Mouse (Mus musculus): ENCODE measurements around the gene Fbxo34. TPM values are rescaled to one million over a fixed set of nuclear protein-coding genes. Genes with fewer than 3 reads are reported as not detected.
A peak's percentile ranks its signal among the peaks of the same experiment; 100 is the strongest.
"Not testable (repeated sequence)": the region's sequence is repeated elsewhere in the genome, so short reads cannot be mapped to it uniquely, and the experiment has no call there.

Fbxo34 gene
- 19.8 and 24.6 TPM in 2 replicates for polyA plus RNA-seq (2016; fragmentation: Nextera tagmentation; extraction: Ambion mirVana)

DNA sequence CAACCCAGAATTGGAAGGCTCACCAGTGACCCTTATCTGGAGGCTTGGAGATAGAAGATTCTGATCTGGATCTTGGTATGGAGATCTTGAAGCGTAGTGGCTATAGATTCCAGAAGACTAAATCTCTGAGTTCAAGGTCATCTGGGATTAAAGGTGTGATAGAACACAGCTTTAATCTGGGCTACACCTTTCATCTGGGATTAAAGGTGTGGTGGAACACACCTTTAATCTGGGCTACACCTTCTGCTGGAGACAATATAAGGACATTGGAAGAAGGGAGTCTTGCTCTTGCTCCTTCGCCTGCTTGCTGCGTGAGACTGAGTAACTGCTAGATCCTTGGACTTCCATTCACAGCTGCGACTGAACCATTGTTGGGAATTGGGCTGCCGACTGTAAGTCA is at the start of gene Fbxo34:
Gene Fbxo34, plus strand, starts transcription at position 301 of the 400 bp plus-strand sequence.
- H3K4me1 ChIP-seq (replicated peaks); H3K36me3 ChIP-seq; H3K4me3 ChIP-seq; DNase-seq (ENCODE audit: low spot score); H3K9me3 ChIP-seq; H3K27ac ChIP-seq; H3K27me3 ChIP-seq (ENCODE audit: insufficient read depth, poor library complexity, severe bottlenecking): not testable (repeated sequence)
- WGBS, result 89% methylated on average over 3 of the region's 5 CpGs

DNA sequence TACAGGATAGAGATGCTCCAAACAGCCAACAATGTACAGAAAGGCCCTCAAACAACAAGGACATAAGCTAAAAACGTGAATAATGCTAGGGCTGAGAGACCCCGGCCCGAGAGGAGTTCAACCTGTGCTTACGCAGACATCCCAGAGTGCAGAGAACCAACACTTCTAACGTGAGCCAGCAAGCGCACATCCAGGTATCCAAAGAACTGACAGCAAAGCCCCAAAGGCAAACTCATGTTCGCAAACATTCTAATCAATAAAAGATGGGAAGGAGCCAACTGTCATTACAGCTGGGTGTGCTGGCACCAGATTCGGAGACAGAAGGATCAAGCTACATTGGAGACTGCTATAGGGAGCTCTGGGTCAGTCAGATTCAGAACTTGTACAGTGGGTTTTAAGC is 47.5 kb upstream of the Fbxo34 start:
- 95% methylated on average over 8 of the region's 8 CpGs for WGBS
- Histone ChIP-seq H3K9me3 (no peaks in the 10 kb centered on the region), H3K4me1 (replicated peaks) (no peaks in the 10 kb centered on the region), H3K36me3 (peaks cover 99% of the 10 kb centered on the region), H3K27ac (no peak overlapping the region), H3K4me3 (no peak overlapping the region), H3K27me3 (ENCODE audit: insufficient read depth, poor library complexity, severe bottlenecking) (no peaks in the 10 kb centered on the region)
- DNase-seq (ENCODE audit: low spot score), result no peak

DNA sequence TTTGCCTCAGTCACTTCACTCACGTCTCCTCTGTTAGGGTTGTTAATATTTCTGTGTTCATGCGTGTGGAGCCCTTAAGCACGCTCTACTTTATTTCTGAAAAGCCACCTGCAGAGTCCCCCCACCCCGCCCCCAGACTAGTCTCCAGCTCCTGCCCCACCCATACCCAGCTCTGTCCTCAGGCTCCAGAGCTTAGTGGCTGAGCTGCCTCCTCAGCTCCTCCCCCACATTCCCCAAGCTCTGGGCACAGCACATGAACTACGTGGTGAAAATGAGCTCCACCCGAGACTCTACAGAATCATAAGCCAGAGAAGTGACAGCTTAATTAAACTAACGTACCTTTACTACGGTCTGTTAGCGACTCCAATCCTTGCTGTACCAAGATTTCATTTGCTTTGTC is 44.2 kb upstream of the Fbxo34 start:
- 92% methylated on average over 9 of the region's 9 CpGs for WGBS
- Histone ChIP-seq H3K4me3 (no peak overlapping the region), H3K27ac (no peak overlapping the region), H3K27me3 (ENCODE audit: insufficient read depth, poor library complexity, severe bottlenecking) (no peaks in the 10 kb centered on the region), H3K9me3 (no peaks in the 10 kb centered on the region), H3K36me3 (peaks cover 99% of the 10 kb centered on the region), H3K4me1 (replicated peaks) (no peaks in the 10 kb centered on the region)
- DNase-seq (ENCODE audit: low spot score), result no peak

DNA sequence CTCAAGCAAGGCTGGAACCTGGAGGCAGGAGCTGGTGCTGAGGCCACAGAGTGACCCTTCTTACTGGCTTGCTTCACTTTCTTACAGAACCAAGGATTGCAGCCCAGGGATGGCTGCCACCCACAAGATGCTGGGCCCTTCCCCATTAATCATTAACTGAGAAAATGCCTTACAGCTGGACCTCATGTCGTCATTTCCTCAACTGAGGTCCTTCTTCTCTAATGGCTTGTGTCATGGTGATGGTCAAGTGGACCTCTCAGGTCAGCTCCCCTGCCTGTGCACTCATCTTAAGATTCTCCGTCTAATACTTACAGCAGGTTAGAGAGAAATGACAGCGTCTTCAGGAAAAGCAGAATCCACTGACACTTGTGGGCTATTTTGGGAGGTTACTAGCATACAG is 32.9 kb upstream of the Fbxo34 start:
- Histone ChIP-seq H3K4me3 (peak overlapping the region; percentile 76), H3K27ac (peak overlapping the region; percentile 90), H3K36me3 (peaks cover 43% of the 10 kb centered on the region), H3K4me1 (replicated peaks) (peaks cover 16% of the 10 kb centered on the region), H3K27me3 (ENCODE audit: insufficient read depth, poor library complexity, severe bottlenecking) (no peaks in the 10 kb centered on the region), H3K9me3 (no peaks in the 10 kb centered on the region)
- no peak for DNase-seq (ENCODE audit: low spot score)
- 41% methylated on average over 3 of the region's 3 CpGs for WGBS

DNA sequence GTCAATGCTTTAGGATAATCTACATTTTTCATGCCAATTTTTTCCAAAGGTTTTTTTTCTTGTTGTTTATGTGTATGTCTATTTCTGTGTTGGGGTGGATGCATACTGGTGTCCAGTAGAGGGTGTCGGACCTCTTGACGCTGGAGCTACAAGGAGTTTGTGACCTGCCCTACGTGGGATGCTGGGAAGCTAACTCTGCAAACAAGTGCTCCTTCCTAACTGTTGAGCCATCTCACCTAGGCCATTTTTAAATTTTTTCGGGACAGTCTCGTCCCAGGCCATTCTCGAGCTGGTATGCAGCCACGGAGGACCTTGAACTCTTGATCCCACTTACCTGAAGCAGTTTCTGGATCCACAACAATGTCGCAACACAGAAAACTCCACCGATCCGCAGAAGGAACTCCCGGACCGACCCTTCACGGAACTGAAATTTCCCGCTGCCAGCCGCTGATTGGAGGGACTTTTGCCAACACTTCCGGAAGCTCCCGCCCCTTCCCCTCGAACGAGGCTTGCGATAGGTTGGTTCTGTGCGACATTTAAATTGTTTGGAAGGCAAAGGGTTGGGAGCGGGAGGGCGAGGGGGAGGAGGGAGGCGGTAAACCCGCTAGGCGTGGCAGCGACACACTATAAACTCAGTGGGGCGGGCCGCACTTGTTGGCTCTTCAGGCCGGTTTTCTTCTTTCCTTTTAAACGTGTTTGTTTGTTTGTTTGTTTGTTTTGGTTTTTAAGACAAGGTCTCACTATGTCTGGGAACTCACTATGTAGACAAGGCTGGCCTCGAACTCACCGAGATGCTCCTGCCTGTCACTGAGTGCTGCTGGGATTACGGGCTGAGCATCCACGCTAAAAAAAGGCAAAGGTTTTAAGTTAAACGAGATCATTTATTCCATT is 32.2 kb upstream of the Fbxo34 start, which contains the start of gene Dlgap5:
Gene Dlgap5, minus strand, starts transcription at position 633 of the 891 bp plus-strand sequence.
- Histone ChIP-seq H3K27me3 (ENCODE audit: insufficient read depth, poor library complexity, severe bottlenecking) (no peaks in the 10 kb centered on the region), H3K9me3 (no peaks in the 10 kb centered on the region), H3K36me3 (peaks cover 36% of the 10 kb centered on the region), H3K27ac (peak within 1 kb of the TSS; percentile 90), H3K4me1 (replicated peaks) (peaks cover 16% of the 10 kb centered on the region), H3K4me3 (peak within 1 kb of the TSS; percentile 76)
- peak; percentile 95 for DNase-seq (ENCODE audit: low spot score)
- 2% methylated on average over 36 of the region's 36 CpGs for WGBS

DNA sequence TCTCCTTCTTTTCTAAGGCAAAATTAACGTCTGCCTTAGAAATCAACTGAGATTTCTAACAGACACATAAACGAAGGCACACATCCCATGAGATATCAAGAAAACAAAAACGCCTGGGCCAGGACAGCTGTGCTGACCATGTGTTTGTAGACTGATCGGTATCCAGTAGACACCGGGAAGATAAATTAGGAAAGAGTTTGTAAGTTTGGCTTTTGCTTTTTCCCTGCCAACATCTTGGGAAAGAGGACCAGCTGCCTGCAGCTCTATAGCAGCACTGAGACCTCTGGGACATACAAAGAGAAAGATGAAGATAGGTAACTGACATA is 31.6 kb upstream of the Fbxo34 start:
- H3K4me1 ChIP-seq (replicated peaks), result peaks cover 16% of the 10 kb centered on the region
- H3K27me3 ChIP-seq (ENCODE audit: insufficient read depth, poor library complexity, severe bottlenecking), result no peaks in the 10 kb centered on the region
- DNase-seq (ENCODE audit: low spot score), result no peak
- whole genome bisulfite sequencing, result 55% methylated on average over 5 of the region's 5 CpGs
- peak overlapping the region; percentile 90 for H3K27ac ChIP-seq
- peak overlapping the region; percentile 76 for H3K4me3 ChIP-seq
- H3K36me3 ChIP-seq, result peaks cover 30% of the 10 kb centered on the region
- H3K9me3 ChIP-seq, result no peaks in the 10 kb centered on the region

DNA sequence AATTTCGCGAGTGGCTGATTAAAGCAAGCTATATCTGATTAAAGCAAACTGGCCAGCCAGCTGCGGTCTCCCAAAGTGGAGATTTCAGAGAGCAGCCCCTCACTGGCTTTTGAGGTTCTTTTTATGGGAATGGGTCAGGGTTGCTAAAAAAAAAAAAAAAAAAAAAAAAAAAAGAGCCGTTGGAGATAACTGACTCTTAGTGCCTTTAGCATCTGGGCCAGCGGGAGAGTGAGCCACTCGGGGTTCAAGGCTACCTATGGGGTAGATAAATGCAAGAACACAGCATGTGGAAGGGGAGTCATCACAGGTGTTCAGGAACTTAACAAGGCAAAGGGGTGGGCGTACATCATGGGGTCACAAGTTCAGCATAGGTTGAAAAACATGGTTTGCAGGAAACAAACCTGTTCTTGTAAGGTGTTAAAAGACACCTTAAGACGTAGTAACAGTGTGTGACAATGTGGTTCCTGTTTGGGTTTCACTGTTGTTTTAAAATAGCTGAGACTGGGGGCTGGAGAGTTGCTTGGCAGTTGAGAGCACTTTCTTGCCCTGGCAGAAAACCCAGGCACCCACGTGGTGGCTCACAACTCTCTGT is 31.1 kb upstream of the Fbxo34 start:
- peak overlapping the region; percentile 90; the same call in 1 of the 2 replicates for H3K27ac ChIP-seq
- 84% methylated on average over 9 of the region's 9 CpGs for WGBS
- H3K9me3 ChIP-seq, result no peaks in the 10 kb centered on the region

DNA sequence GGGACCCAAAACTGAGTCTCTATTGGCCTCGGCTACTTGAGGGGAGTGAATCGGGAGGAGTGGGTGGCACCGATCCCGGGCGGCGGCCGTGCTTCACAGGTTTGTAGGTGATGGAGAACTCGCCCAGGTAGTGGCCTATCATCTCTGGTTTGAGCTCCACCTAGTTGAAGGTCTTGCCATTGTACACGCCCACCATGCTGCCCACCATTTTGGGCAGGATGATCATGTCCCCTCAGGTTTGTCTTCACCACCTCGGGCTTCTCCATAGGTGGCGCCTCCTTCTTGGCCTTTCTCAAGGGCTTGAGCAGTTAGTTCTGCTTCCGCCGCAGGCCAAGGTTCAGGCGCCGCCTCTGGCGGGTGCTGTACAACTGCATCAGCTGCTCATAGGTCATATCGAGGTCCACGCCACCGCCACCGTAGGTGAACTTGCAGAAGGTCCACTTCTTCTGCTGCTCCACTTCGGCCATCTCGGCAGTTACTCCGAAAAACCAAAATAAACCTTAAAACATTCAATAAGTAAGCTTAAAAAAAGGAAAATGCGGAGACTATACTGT is 30.4 kb upstream of the Fbxo34 start:
- H3K9me3 ChIP-seq, result no peaks in the 10 kb centered on the region
- H3K27me3 ChIP-seq (ENCODE audit: insufficient read depth, poor library complexity, severe bottlenecking), result no peaks in the 10 kb centered on the region
- no peak overlapping the region for H3K27ac ChIP-seq
- H3K4me3 ChIP-seq, result no peak overlapping the region
- peaks cover 18% of the 10 kb centered on the region for H3K36me3 ChIP-seq
- WGBS, result 91% methylated on average over 24 of the region's 24 CpGs
- H3K4me1 ChIP-seq (replicated peaks), result peaks cover 16% of the 10 kb centered on the region
- DNase-seq (ENCODE audit: low spot score), result no peak

More for the DNA sequence above, 31.1 kb upstream of the Fbxo34 start:
- no peak for DNase-seq (ENCODE audit: low spot score)
- H3K4me3 ChIP-seq, result peak overlapping the region; percentile 76; the same call in 1 of the 2 replicates
- H3K27me3 ChIP-seq (ENCODE audit: insufficient read depth, poor library complexity, severe bottlenecking), result no peaks in the 10 kb centered on the region
- peaks cover 25% of the 10 kb centered on the region for H3K36me3 ChIP-seq
- H3K4me1 ChIP-seq (replicated peaks), result peaks cover 16% of the 10 kb centered on the region

DNA sequence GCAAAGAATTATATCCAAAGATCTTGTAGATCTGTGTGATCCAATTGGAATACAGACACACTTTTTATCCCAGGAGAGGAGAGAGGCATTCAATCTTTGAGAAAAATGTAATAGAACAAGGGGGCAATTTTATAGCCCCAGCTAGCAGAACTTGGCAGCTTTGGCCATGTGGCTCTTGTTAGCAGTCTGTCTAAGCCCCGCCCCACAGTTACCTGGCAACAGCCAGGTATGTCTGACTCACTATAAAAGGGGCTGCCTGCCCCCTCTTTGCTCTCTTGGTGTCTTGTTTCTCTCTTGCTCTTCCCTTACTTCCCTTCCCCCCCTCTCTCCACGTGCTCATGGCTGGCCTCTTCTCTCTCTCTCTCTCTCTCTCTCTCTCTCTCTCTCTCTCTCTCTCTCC is 28.6 kb upstream of the Fbxo34 start:
- H3K4me1 ChIP-seq (replicated peaks), result peaks cover 14% of the 10 kb centered on the region
- no peaks in the 10 kb centered on the region for H3K9me3 ChIP-seq
- peaks cover under 1% of the 10 kb centered on the region; the same call in 1 of the 2 replicates for H3K36me3 ChIP-seq
- no peak overlapping the region for H3K27ac ChIP-seq
- DNase-seq (ENCODE audit: low spot score), result no peak
- 38% methylated on average over 2 of the region's 2 CpGs for WGBS
- H3K4me3 ChIP-seq, result no peak overlapping the region
- no peaks in the 10 kb centered on the region for H3K27me3 ChIP-seq (ENCODE audit: insufficient read depth, poor library complexity, severe bottlenecking)

DNA sequence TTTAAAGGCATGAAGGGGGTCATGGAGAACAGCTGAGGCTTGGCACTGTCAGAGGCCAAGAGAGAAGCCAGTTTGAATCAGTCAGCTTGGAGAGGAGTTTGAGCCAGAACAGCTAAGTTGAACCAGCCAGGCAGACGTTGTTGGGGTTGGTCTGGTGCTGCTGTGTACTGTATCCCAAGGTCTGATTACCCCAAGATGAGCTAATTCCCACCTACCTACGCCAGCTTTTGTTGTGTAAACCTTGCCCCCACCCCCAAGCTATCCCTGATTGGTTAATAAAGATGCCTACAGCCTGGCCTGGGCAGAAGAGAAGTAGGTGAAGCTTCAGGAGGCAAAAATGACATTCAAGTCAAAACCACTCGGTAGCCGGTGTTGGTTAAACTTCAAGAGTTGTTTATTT is 27.8 kb upstream of the Fbxo34 start:
- no peak for DNase-seq (ENCODE audit: low spot score)
- H3K27me3 ChIP-seq (ENCODE audit: insufficient read depth, poor library complexity, severe bottlenecking), result no peaks in the 10 kb centered on the region
- 64% methylated on average over 4 of the region's 4 CpGs for WGBS
- H3K9me3 ChIP-seq, result no peaks in the 10 kb centered on the region
- H3K4me3 ChIP-seq, result no peak overlapping the region
- peaks cover 5% of the 10 kb centered on the region for H3K4me1 ChIP-seq (replicated peaks)
- no peaks in the 10 kb centered on the region for H3K36me3 ChIP-seq
- no peak overlapping the region for H3K27ac ChIP-seq

DNA sequence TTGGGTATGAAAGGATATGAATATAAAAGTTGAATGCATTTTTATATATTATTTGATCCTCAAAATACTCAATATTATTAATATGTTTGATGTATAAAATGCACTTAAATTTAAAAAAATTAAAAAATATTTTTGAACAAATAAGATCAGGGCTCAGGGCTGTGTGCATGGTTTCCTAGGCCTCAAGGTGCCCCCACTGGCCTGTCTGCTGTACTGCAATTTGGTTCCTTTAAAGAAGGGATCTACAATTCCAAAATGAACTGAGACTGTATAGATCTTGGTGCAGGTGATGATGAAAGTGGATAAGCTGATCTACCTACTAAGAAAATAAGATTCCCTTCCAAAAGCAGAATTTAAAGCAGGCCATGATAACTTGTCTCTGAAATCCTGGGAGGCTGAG is 17.2 kb upstream of the Fbxo34 start:
- Histone ChIP-seq H3K4me3 (no peak overlapping the region), H3K27me3 (ENCODE audit: insufficient read depth, poor library complexity, severe bottlenecking) (no peaks in the 10 kb centered on the region), H3K36me3 (no peaks in the 10 kb centered on the region), H3K27ac (no peak overlapping the region), H3K9me3 (no peaks in the 10 kb centered on the region), H3K4me1 (replicated peaks) (no peaks in the 10 kb centered on the region)
- no peak for DNase-seq (ENCODE audit: low spot score)

DNA sequence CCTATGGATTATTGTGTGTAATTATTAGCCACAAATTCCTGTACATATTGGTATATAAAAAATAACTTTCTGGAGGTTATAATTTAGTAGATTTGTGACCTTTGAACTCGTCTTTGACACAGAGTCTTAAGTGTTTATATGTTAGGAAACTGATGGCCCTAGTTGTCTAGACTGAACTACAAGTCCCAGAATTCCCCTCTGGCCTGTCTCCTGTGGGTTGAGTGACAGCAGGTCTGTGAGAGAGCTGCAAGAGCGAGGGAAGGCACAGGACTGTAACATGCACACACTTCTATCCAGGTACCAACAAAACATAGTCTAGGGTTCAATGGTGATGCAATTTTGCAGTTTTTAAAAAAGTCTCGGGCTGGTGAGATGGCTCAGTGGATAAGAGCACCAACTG is 11.3 kb upstream of the Fbxo34 start:
- H3K27me3 ChIP-seq (ENCODE audit: insufficient read depth, poor library complexity, severe bottlenecking), result no peaks in the 10 kb centered on the region
- H3K36me3 ChIP-seq, result no peaks in the 10 kb centered on the region
- DNase-seq (ENCODE audit: low spot score), result no peak
- H3K4me3 ChIP-seq, result no peak overlapping the region
- no peaks in the 10 kb centered on the region for H3K4me1 ChIP-seq (replicated peaks)
- peaks cover 13% of the 10 kb centered on the region; the same call in 1 of the 2 replicates for H3K9me3 ChIP-seq
- no peak overlapping the region for H3K27ac ChIP-seq
- 75% methylated on average over 3 of the region's 3 CpGs for WGBS

DNA sequence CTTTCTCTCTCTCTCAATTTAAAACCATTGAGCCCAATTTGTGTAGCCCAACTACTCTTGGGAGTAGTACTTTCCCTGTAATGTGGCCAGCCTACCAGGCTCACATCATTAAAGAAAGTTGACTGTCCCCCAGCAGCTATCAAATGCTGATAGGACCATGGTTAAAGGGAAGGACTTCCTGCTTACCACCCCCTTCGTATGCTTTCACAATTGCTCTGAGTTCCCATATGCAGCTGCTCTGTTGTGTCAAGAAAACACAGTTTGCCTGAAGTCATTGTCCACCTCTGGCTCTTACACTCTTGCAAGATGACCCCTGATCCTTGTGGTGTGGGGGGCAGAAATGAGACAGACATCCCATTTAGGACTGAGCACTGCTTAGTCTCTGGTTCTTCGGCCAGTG is 5.3 kb upstream of the Fbxo34 start:
- Histone ChIP-seq H3K9me3 (peaks cover 10% of the 10 kb centered on the region; the same call in 1 of the 2 replicates), H3K27ac (no peak overlapping the region), H3K27me3 (ENCODE audit: insufficient read depth, poor library complexity, severe bottlenecking) (no peaks in the 10 kb centered on the region), H3K4me3 (no peak overlapping the region), H3K36me3 (no peaks in the 10 kb centered on the region), H3K4me1 (replicated peaks) (no peaks in the 10 kb centered on the region)
- no peak for DNase-seq (ENCODE audit: low spot score)
- 72% methylated on average over 2 of the region's 2 CpGs for WGBS

All from hindbrain, embryonic 10.5 days (tissue).